Mouse (Mus musculus) erythroblast, embryonic 14.5 days (primary cell): ENCODE measurements around the gene Kif5a.

Experiments
- GATA1 ChIP-seq: IDR thresholded peaks from 2 replicates; pipeline ENCODE4 v1.6.1; 2012; ENCODE audit warnings: low read length, inconsistent platforms, mixed read lengths
- TAL1 ChIP-seq: IDR thresholded peaks from 3 replicates; pipeline ENCODE4 v1.6.1; 2012; ENCODE audit warnings: low read length, inconsistent platforms, mixed read lengths

DNA sequence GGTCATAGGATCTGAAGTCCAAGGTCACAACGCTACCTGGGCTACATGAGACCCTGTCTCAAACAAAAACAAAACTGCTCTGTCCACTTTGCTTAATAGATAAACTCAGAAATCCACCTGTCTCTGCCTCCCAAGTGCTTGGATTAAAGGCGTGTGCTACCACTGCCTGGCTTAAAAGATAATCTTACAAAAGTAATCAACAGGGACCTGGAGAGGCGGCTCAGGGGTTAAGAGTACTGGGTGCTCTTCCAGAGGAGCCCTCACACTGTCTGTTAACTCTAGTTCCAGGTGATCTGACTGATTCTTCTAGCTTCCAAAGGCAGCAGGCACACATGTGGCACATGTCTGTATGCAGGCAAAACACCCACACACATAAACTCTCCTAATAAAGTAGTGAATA is 60.0 kb downstream of the Kif5a start:
- TF ChIP-seq TAL1: peak; percentile 73
- peak; percentile 47 for TF ChIP-seq GATA1
